Mouse (Mus musculus) heart, postnatal 25 days (tissue): ENCODE results near the gene Fgfr2. TPM values are rescaled to one million over a fixed set of nuclear protein-coding genes. Genes with fewer than 3 reads are reported as not detected.

Source experiments
- DNase-seq: peaks from one replicate; pipeline ENCODE4 v3.0.0; 2022; ENCODE audit warnings: low spot score
- intact Hi-C: fragments of 180-260 bp; cut with DNase I; formaldehyde crosslinking; loops from one replicate; pipeline ENCODE4 v1.15.1; 2025
- total RNA-seq, 2 experiments: library from RNA; stranded (reverse); gene quantifications; 2 replicates each; pipeline ENCODE4 v1.2.3; 2021

Gene Fgfr2
- total RNA-seq, 2 experiments from 2014 or later, result 1.7 to 1.8 TPM

GRCm38 (mm10) chr7:130788950-130789349 is 2334.2 kb downstream of the Fgfr2 start:
- no peak for DNase-seq
- intact Hi-C loops, result no loop called here

GRCm38 (mm10) chr7:130787537-130787936 is 2335.6 kb downstream of the Fgfr2 start:
- no peak for DNase-seq
- intact Hi-C loops, result no loop called here

- DNase-seq, result no peak
Measured at GRCm38 (mm10) chr7:130786708-130787107, 2336.4 kb downstream of the Fgfr2 start.

DNA sequence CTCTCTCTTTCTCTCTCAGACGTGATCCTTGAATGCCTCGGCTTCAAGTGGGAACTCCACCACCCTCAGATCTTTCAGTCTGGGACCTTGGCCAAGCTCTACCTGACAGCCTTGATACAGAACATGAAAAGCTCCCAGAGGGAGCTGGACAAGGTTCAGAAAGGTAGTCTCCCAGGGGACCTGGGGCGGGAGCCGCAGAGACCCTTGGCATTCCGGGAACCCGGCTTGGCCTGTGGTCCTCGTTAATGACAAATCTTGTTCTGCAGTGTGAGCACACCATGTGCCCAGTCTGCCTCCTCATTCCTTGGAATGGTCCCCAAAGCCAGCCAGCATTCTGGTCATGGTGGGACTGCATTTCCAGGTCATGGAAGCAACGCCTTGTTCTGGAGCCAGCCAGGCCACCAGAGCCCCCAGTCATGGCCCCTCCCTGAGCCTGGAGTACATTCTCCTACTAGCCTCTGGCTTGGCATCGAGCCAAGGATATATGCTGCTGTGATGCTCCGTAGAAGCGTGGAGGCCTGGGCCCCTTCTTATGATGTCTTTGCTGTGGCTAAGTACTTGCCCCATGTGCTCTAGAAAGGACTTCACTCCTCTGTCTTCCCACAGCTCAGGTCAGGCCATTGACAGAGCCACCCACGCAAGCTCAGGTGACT is 2337.1 kb downstream of the Fgfr2 start:
- intact Hi-C loops, result no loop called here
- DNase-seq, result no peak

More at GRCm38 (mm10) chr7:130786708-130787107, 2336.4 kb downstream of the Fgfr2 start:
- intact Hi-C loops, result no loop called here

GRCm38 (mm10) chr7:130782501-130783050 is 2340.6 kb downstream of the Fgfr2 start:
- DNase-seq, result no peak
- intact Hi-C loops, result no loop called here

- intact Hi-C loops, result no loop called here
- no peak for DNase-seq
Measured at GRCm38 (mm10) chr7:130780866-130781419, 2342.2 kb downstream of the Fgfr2 start.

GRCm38 (mm10) chr7:130773914-130774630 is 2349.1 kb downstream of the Fgfr2 start, which contains the start of gene Btbd16:
TSS of gene Btbd16 (plus strand) at chr7:130774069.
- no peak for DNase-seq

GRCm38 (mm10) chr7:130773171-130773830 is 2349.8 kb downstream of the Fgfr2 start:
- intact Hi-C loops, result loop anchor here (5.0 to 10.0 kb wide), 2 partner anchors 54 to 272 kb away; no protein-coding TSS in a partner anchor

More at GRCm38 (mm10) chr7:130773914-130774630, 2349.1 kb downstream of the Fgfr2 start, which contains the start of gene Btbd16:
- intact Hi-C loops, result loop anchor here (5.0 to 10.0 kb wide), 2 partner anchors 53 to 271 kb away; no protein-coding TSS in a partner anchor

GRCm38 (mm10) chr7:130770707-130771106 is 2352.4 kb downstream of the Fgfr2 start:
- intact Hi-C loops, result loop anchor here (2.0 to 10.0 kb wide), 3 partner anchors 57 to 274 kb away; no protein-coding TSS in a partner anchor
- DNase-seq, result no peak

More at GRCm38 (mm10) chr7:130773171-130773830, 2349.8 kb downstream of the Fgfr2 start:
- no peak for DNase-seq

DNA sequence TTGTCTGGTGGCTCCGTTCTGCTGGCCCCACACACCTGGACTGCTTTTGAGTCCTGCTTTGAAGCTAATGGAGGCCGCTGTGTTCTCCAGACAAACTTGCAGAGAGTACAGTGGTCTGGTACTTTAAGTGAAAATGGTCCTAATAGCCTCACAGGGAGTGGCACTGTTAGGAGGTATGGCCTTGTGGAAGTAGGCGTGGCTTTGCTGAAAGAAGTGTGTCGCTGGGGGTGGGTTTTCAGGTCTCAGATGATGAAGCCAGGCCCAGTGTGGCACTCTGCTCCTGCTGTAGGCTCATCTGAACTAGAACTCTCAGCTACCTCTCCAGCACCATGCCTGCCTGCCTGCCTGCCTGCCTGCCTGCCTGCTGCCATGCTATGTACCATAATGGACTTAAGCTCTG is 2355.0 kb downstream of the Fgfr2 start:
- intact Hi-C loops, result no loop called here

GRCm38 (mm10) chr7:130766411-130767170 is 2356.6 kb downstream of the Fgfr2 start:
- intact Hi-C loops, result no loop called here
- DNase-seq, result no peak

More for the DNA sequence above, 2355.0 kb downstream of the Fgfr2 start:
- DNase-seq, result no peak

- no peak for DNase-seq
- intact Hi-C loops, result no loop called here
Measured at GRCm38 (mm10) chr7:130764160-130764559, 2359.0 kb downstream of the Fgfr2 start.

- intact Hi-C loops, result loop anchor here (1.0 to 2.0 kb wide), 3 partner anchors 21 to 228 kb away; no protein-coding TSS in a partner anchor
- DNase-seq, result no peak
Measured at GRCm38 (mm10) chr7:130762071-130762897, 2360.9 kb downstream of the Fgfr2 start.

GRCm38 (mm10) chr7:130757326-130757865 is 2365.8 kb downstream of the Fgfr2 start:
- DNase-seq, result no peak
- intact Hi-C loops, result no loop called here

- no peak for DNase-seq
- intact Hi-C loops, result no loop called here
Measured at GRCm38 (mm10) chr7:130756343-130756835, 2366.8 kb downstream of the Fgfr2 start.

DNA sequence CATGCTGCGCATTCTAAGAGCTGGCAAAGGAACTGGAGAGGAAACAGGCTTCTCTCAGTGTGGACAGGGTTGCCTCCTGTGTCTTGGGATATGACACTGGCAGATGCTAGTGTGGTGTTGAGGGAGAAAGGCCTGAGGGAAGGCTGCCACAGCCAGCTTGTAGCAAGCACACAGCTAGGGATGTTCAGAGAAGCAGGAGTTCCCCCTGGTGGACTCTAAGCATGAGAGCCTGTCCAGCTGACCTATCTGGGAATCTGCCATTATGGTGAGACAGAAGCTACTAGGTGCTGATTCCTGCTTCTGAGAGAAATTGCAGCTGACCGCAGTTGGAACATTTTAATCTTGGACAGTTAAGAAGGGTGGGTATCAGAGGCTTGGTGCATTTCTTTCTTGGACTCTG is 2368.4 kb downstream of the Fgfr2 start:
- intact Hi-C loops, result no loop called here
- no peak for DNase-seq

DNA sequence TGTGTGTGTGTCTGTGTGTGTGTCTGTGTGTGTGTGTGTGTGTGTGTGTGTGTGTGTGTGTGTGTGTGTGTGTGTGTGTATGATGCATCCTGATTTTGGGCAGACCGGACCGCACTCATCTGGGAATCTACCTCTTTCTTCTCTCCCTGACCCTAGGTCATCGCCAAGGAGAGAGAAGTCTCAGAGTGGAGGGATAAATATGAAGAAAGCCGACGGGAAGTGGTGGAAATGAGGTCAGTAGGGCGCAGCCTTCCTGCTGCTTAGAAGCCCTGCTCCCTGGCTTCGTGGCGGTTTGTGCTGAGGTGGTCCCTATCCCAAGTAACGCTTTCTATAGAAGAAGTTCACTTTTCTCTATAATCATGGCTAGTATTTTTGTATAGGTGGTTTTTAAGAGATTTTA is 2371.5 kb downstream of the Fgfr2 start:
- no peak for DNase-seq
- intact Hi-C loops, result no loop called here
